Mouse (Mus musculus) erythroblast, embryonic 14.5 days (primary cell): ENCODE data around the gene Hormad2.

Experiments used
- GATA1 ChIP-seq: IDR thresholded peaks from 2 replicates; pipeline ENCODE4 v1.6.1; 2012; ENCODE audit warnings: low read length, inconsistent platforms, mixed read lengths
- TAL1 ChIP-seq: IDR thresholded peaks from 3 replicates; pipeline ENCODE4 v1.6.1; 2012; ENCODE audit warnings: low read length, inconsistent platforms, mixed read lengths

- no peak for TF ChIP-seq TAL1
- TF ChIP-seq GATA1, result no peak
Measured at GRCm38 (mm10) chr11:4484541-4484940, 43.6 kb upstream of the Hormad2 start.
